Mouse (Mus musculus) liver, embryonic 14.5 days (tissue): ENCODE data around the gene Polr2h. TPM values are rescaled to one million over a fixed set of nuclear protein-coding genes. Genes with fewer than 3 reads are reported as not detected.

ENCODE experiments used
- ATAC-seq: fragments of 200-750 bp; cut with Nextera tagmentation; 2 replicates; pipeline ENCODE4 v1.8.0; 2017; ENCODE audit warnings: moderate number of reproducible peaks, mild to moderate bottlenecking, moderate library complexity; ENCODE audit not compliant: insufficient read depth
- DNase-seq, 3 experiments: peaks; one replicate each; pipeline ENCODE4 v3.0.0-alpha.2; 2012 to 2013; ENCODE audit warnings: low read depth in 3 of 3, low spot score in 3 of 3
- H3K27ac ChIP-seq: fragments of 300-500 bp; sonication (generic); 2 replicates; pipeline ENCODE4 v1.5.1; 2014; ENCODE audit warnings: moderate library complexity, mild to moderate bottlenecking, control low read depth, inconsistent platforms
- H3K27me3 ChIP-seq: fragments of 300-500 bp; sonication (generic); 2 replicates; pipeline ENCODE4 v1.6.1; 2014; ENCODE audit warnings: mild to moderate bottlenecking, low read length, moderate library complexity; ENCODE audit not compliant: control insufficient read depth, insufficient read depth
- H3K36me3 ChIP-seq: fragments of 300-500 bp; sonication (generic); replicated peaks from 2 replicates; pipeline ENCODE4 v1.6.1; 2014; ENCODE audit warnings: low read depth; ENCODE audit not compliant: control insufficient read depth, insufficient read depth
- H3K4me1 ChIP-seq, 2 experiments: fragments of 200-500 bp in 1 of 2; fragments of 300-500 bp in 1 of 2; sonication (generic) in 1 of 2; replicated peaks; 2 replicates each; pipeline ENCODE4 v1.6.1; 2012 to 2014; ENCODE audit warnings: antibody characterized with exemption in 1 of 2, inconsistent platforms in 1 of 2, low read length in 1 of 2; ENCODE audit not compliant: control insufficient read depth in 2 of 2, insufficient read depth in 2 of 2
- H3K4me2 ChIP-seq: fragments of 300-500 bp; sonication (generic); 2 replicates; pipeline ENCODE4 v1.6.1; 2014; ENCODE audit warnings: low read depth, mild to moderate bottlenecking, control low read depth, moderate library complexity
- H3K4me3 ChIP-seq, 2 experiments: fragments of 200-500 bp in 1 of 2; fragments of 300-500 bp in 1 of 2; sonication (generic) in 1 of 2; 2 replicates each; pipeline ENCODE4 v1.5.1; 2012 to 2014; ENCODE audit warnings: low read depth in 2 of 2, low read length in 2 of 2, mild to moderate bottlenecking in 2 of 2, control low read depth in 1 of 2, inconsistent platforms in 1 of 2, moderate library complexity in 1 of 2; ENCODE audit not compliant: insufficient read depth in 1 of 2
- H3K9ac ChIP-seq: fragments of 300-500 bp; sonication (generic); replicated peaks from 2 replicates; pipeline ENCODE4 v1.6.1; 2014; ENCODE audit warnings: mild to moderate bottlenecking, control low read depth, moderate library complexity
- H3K9me3 ChIP-seq: fragments of 300-500 bp; sonication (generic); 2 replicates; pipeline ENCODE4 v1.6.1; 2016; ENCODE audit warnings: low read length, mixed read lengths; ENCODE audit not compliant: control insufficient read depth
- CTCF ChIP-seq: IDR thresholded peaks from 2 replicates; pipeline ENCODE4 v1.5.1; 2016; ENCODE audit warnings: antibody characterized with exemption, low read depth, control low read depth
- EP300 ChIP-seq: IDR thresholded peaks from 2 replicates; pipeline ENCODE4 v1.6.1; 2016; ENCODE audit warnings: antibody characterized with exemption, low read depth
- WGBS: fragments of 180-500 bp; shearing (Covaris S2); extraction: QIAGEN DNeasy Blood & Tissue Kit; methylation state at CpG from one replicate; pipeline ENCODE4 v1.1.7; 2014; ENCODE audit not compliant: insufficient replicate concordance; 5-methylcytosine and 5-hydroxymethylcytosine counted together
- polyA plus RNA-seq, 2 experiments: library from polyadenylated mRNA; depleted of rRNA in 1 of 2; stranded (reverse) in 1 of 2; unstranded in 1 of 2; fragments of >200 nt; fragmentation: Nextera tagmentation in 1 of 2; extraction: Ambion mirVana in 1 of 2; gene quantifications; 2 replicates each; pipeline versions ENCODE4 v1.2.1 to v1.2.3; 2012 to 2014

Gene Polr2h
- polyA plus RNA-seq, 2 experiments, result 30.1 to 45.4 TPM

- WGBS, result 56% methylated on average over 4 of the region's 4 CpGs
- Histone ChIP-seq H3K4me3 (no peak overlapping the region), H3K36me3 (no peaks in the 10 kb centered on the region; the same call in 1 of the 2 replicates), H3K27ac (no peak overlapping the region), H3K4me1 (peaks cover 0 to 5% of the 10 kb centered on the region in 2 experiments; a peak in 1 of 4 replicates), H3K4me2 (no peak overlapping the region), H3K9ac (no peak overlapping the region), H3K27me3 (no peaks in the 10 kb centered on the region; the same call in 1 of the 2 replicates), H3K9me3 (no peaks in the 10 kb centered on the region)
- DNase-seq (no peak), ATAC-seq (no peak)
- no peak for TF ChIP-seq EP300
- TF ChIP-seq CTCF, result no peak
These were observed 8.3 kb downstream of the Polr2h start for GRCm38 (mm10) chr16:20725750-20726149.

DNA sequence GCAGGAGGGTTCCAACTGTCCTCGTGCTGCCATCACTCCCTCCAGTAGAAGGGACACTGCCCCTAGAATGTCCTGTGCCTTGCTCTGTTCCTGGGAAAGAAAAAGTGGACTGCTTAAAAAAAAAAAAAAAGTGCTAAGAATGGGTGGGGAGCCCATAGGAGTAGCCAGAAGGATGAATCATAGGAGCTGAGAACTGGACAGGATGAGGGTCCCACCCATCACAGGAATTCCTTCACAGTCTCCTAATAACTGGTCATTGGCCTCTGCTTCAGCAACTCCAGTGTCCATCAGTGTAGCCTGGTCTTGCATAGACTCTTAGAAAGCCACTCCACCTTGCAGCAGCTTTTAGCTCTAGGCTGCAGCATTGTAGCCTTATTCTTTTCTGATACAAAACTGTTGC, 8.9 kb downstream of the Polr2h start:
- DNase-seq, result no peak
- Histone ChIP-seq H3K36me3 (no peaks in the 10 kb centered on the region; the same call in 1 of the 2 replicates), H3K27me3 (peaks cover 1% of the 10 kb centered on the region), H3K27ac (no peak overlapping the region), H3K9ac (no peak overlapping the region), H3K4me3 (no peak overlapping the region), H3K9me3 (no peaks in the 10 kb centered on the region), H3K4me1 (peaks cover 0 to 5% of the 10 kb centered on the region in 2 experiments; a peak in 1 of 4 replicates), H3K4me2 (no peak overlapping the region)
- TF ChIP-seq CTCF, result no peak
- TF ChIP-seq EP300, result no peak
- no peak for ATAC-seq
- 36% methylated on average over 1 of the region's 1 CpGs for WGBS

DNA sequence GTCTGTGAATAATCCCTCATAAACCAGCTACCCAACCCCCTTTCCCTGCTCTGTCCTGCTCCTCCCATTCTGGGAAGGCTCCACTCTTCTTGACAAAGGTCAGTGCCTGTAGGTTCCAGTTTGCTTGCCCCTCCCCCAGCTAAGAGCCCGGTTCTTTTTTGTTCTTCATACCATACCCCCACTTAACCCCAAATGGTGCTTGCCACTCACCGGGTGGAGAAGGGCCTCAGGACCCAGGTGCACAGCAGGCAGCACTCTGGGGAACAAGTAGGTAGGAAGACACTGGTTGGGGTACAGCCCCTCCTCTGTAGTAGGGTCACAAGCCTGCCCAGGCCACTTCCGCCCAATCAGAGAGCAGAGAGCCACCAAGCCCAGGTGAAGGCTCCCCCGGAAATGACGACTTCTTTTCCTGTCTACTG, 12.8 kb downstream of the Polr2h start:
- Histone ChIP-seq H3K36me3 (no peaks in the 10 kb centered on the region), H3K9ac (no peak overlapping the region), H3K27me3 (peaks cover 40% of the 10 kb centered on the region), H3K4me3 (peak overlapping the region; percentile 28 to 56), H3K9me3 (no peaks in the 10 kb centered on the region), H3K4me1 (0 out of 4 replicates have a peak, but pooled peaks cover 0 to 2% of the 10 kb centered on the region in 2 experiments), H3K4me2 (no peak overlapping the region), H3K27ac (no peak overlapping the region)
- DNase-seq (no peak), ATAC-seq (peak; percentile 70)
- 32% methylated on average over 5 of the region's 5 CpGs for WGBS
- no peak for TF ChIP-seq CTCF
- 0 out of 2 replicates have a peak, but pooled peaks have one; percentile 6 for TF ChIP-seq EP300

DNA sequence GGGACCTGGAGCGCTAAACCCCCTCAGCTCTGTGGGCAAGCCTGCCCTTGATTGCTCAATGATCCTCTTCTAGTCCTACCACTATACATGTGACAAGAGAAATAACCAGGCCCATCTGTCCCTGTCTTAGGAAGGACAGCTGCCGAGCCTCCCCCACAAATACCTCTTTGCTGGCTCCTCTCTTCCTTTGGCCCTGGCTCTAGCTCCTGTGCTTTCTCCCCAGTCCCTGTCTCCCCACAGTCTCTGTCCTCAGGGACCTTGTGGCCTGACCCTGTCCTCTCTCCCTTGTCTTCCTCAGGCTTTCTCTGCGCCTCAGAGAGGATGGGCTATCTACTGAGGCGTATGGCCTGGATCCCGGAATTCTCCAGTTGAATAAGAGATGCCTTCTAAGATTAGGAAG, 14.2 kb downstream of the Polr2h start:
- H3K9me3 ChIP-seq, result no peaks in the 10 kb centered on the region
- H3K4me2 ChIP-seq, result no peak overlapping the region
- no peak overlapping the region for H3K27ac ChIP-seq
- 0 out of 4 replicates have a peak, but pooled peaks cover 0 to 2% of the 10 kb centered on the region in 2 experiments for H3K4me1 ChIP-seq
- no peak overlapping the region for H3K4me3 ChIP-seq
- peaks cover 50% of the 10 kb centered on the region for H3K27me3 ChIP-seq
- 42% methylated on average over 5 of the region's 5 CpGs for WGBS
- DNase-seq, result no peak
- no peaks in the 10 kb centered on the region for H3K36me3 ChIP-seq
- TF ChIP-seq CTCF (no peak), EP300 (no peak)
- ATAC-seq, result no peak
- H3K9ac ChIP-seq, result no peak overlapping the region

GRCm38 (mm10) chr16:20732251-20732924, 14.9 kb downstream of the Polr2h start:
- peak overlapping the region; percentile 16 to 49; a peak in 3 of 4 replicates for H3K4me3 ChIP-seq
- H3K9me3 ChIP-seq, result no peaks in the 10 kb centered on the region
- no peak for TF ChIP-seq EP300
- no peak for TF ChIP-seq CTCF
- H3K9ac ChIP-seq, result peak overlapping the region; percentile 27
- no peaks in the 10 kb centered on the region for H3K36me3 ChIP-seq
- H3K4me1 ChIP-seq, result 0 out of 4 replicates have a peak, but pooled peaks cover 0 to 2% of the 10 kb centered on the region in 2 experiments
- ATAC-seq, result no peak
- peak overlapping the region; percentile 62 for H3K4me2 ChIP-seq
- no peak for DNase-seq
- H3K27me3 ChIP-seq, result peaks cover 53% of the 10 kb centered on the region
- 2% methylated on average over 30 of the region's 30 CpGs for WGBS
- H3K27ac ChIP-seq, result no peak overlapping the region
